Mouse (Mus musculus) spleen, postnatal 14 days (tissue): ENCODE results near the gene Ralgps2.

Source experiments
- DNase-seq, 2 experiments: peaks; one replicate each; pipeline ENCODE4 v3.0.0; 2021 to 2022; ENCODE audit warnings: low spot score in 2 of 2

Ralgps2 gene

DNA sequence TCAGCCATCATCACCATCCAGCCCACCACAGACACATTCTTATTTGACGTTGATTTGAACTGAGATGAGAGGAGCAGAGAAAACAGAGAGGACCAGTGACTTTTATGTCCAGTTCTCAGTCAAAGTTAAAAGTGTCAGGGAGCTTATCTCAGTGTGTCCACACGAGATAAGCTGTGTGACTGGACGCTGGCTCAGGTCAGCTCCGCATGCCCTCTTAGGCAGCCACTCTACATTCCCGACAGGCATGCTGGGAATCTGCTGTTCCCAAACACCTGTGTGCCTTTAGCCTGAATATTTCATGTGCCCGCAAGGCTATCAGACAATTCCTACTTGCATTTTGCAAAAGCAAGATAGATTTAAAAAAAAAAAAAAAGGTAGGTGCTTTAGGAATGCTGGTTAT, 125.9 kb downstream of the Ralgps2 start:
- DNase-seq, result no peak

DNA sequence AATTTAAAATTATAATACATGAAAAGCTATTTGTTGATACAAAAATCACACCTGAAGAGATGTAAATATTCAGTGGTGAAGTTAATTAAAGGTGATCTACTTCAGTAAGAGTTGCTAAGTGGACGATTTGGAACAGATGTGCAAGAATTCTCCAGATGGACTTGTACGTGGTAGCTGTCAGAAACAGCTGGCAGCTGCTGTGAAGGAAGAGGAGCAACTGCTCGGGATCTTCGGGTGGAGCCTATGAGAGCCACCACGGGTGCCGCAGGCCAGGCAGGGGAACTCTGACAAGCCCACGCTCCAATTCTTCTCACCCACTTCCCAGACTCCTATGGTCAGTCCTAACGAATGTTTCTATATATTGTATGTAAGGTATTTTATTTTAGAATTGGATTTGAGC, 126.7 kb downstream of the Ralgps2 start:
- no peak for DNase-seq

GRCm38 (mm10) chr1:156811928-156812327, 127.5 kb downstream of the Ralgps2 start:
- DNase-seq, result no peak

- no peak for DNase-seq
Measured at GRCm38 (mm10) chr1:156808332-156808731, 131.1 kb downstream of the Ralgps2 start.

GRCm38 (mm10) chr1:156801276-156801675, 138.2 kb downstream of the Ralgps2 start:
- no peak for DNase-seq

- no peak for DNase-seq
Measured at GRCm38 (mm10) chr1:156796251-156796650, 143.2 kb downstream of the Ralgps2 start.

DNA sequence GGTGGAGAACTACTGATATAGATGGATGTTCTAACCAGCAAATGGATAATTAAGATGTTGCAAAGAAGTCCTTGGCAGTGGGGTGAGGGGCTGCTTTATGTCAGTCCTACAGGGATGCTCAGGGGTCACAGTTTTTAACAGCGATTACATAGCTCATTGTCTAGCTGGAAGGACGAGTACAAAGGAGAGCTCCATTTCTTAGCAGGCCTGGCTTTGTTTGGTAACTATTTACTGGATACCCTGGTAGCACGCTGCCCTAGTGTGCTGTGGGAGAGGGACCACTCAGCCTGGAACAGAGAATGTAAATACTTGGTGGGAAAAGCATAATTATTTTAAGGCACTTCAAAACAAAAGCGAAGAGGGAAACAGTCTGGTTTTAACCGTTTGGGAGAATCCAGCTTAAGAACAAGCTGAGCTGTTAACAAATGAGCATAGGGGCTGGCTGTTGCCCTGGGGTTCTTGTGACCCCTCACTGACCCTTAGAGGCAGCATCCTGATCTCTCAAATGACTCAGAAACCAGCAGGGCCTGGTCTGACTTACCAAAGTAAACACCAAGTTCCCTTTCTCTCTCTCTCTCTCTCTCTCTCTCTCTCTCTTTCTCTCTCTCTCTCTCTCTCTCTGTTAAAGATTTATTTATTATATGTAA, 149.5 kb downstream of the Ralgps2 start:
- no peak for DNase-seq

DNA sequence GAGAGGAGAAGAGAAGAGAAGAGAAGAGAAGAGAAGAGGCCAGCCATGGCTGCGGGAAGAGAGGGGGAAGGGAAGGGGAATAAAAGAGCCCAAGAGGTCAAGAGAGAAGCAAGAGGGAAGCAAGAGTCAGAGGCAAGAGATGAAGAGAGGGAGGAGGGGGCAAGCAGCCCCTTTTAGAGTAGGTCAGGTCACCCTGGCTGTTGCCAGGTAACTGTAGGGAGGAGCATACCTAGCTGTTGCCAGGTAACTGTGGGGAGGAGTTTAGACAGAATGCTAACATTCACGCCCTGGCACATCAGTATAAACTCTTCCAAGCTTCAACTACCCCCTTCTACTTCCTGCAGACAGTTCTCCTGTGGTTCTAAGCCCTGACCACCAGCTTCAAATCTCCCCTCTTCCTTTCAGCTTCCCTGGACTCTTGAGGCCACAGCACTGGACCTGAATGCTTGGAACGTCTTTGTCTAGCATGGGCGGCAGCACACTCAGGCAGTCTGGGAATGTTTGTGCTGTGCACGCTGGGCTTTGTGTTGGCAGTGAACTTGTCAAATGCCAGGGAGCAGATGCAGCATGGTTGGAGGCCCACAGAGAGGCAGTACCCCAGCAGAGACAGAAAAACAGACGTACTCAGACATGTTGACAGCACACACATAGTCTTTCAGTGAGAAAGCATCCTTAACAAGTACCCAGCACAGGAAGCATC, 152.1 kb downstream of the Ralgps2 start:
- DNase-seq, result no peak

DNA sequence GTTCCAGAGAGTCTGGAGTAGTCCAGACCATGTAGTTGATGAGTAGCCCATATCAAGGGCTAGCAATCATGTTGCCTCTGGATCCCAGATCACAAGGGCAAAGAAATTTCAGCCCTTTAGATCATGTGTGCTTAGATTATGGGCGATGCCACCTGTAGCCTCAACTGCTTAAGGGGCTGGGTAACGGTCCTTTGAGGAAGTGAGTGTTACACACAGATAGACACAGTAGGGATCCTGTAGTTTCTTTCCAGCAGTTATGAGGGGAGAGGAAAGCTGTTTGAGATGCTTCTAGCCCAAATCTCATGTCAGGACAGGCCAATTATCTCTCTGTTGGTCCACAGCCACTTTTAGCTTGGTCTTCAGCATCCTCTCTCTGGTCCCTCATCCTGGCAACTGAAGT, 153.4 kb downstream of the Ralgps2 start:
- DNase-seq, result no peak

DNA sequence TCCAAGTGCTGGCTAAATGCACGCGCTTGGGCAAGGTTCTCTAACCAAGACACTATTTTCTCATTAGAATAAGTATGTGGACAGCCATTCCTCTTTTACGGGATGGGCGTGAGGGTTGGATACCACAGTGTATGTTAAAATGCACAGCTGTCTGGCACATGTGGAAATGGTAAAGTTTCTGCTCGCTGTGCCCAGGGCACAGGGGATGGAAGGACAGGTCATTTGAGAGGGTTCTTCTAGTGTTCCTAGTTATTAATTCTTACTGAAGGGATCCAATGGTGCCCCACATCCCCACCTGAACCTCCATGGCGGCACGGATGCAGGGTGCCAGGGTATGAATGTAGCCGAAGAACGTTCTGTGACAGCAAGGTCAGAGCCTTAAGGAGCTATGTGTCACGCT, 154.5 kb downstream of the Ralgps2 start:
- no peak for DNase-seq

DNA sequence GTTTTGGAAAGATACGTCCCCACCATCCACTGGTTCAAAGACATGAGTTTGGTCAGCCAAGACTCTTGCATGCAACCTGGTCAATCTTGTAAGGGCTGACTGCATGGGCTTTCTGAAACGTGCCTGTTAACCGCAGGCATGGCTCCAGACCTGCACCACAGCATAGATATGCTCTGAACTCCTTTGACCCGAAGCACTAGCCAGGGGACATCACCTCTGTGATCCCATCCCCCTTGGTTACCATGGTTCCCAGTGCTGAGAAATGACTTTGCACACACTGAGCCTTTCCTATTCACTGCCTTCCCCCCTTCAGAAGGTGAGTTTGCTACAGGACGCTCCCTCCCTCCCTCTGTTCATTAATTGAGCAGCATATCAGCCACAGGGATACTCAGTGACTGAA, 155.3 kb downstream of the Ralgps2 start:
- no peak for DNase-seq

- no peak for DNase-seq
Measured at GRCm38 (mm10) chr1:156781971-156782850, 157.2 kb downstream of the Ralgps2 start.

DNA sequence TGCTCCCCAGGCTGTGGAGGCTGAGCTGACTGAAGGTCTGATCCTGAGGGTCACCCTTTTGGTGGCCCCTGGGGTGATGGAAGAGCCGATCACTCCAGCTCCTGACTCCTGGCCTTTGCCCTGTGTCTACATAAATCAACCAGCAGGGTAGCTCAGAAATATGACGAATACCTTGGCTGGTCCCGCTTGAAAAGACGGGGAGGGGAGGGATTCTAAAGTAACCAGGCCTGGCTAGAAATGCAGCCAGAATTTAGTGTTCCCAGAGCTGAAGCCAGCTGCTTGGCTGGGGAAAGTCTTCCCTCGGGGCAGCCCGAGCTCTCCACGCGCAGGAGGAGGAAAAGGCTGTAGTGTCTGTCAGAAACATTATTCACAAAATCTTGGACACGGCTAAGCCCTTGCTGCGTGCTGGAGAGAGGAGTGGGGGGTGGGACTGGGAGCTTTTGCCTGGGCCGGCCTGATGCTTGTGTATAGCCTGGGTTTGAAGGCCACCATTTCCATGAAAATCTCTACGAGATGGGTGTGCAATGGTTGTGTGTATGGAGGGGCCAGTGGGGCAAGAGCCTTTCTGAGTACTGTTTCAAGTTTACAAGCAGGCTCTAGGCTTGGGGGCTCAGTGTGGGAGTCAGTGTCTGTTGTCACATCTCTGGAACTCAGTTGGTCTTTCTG, 158.2 kb downstream of the Ralgps2 start:
- DNase-seq, result no peak

DNA sequence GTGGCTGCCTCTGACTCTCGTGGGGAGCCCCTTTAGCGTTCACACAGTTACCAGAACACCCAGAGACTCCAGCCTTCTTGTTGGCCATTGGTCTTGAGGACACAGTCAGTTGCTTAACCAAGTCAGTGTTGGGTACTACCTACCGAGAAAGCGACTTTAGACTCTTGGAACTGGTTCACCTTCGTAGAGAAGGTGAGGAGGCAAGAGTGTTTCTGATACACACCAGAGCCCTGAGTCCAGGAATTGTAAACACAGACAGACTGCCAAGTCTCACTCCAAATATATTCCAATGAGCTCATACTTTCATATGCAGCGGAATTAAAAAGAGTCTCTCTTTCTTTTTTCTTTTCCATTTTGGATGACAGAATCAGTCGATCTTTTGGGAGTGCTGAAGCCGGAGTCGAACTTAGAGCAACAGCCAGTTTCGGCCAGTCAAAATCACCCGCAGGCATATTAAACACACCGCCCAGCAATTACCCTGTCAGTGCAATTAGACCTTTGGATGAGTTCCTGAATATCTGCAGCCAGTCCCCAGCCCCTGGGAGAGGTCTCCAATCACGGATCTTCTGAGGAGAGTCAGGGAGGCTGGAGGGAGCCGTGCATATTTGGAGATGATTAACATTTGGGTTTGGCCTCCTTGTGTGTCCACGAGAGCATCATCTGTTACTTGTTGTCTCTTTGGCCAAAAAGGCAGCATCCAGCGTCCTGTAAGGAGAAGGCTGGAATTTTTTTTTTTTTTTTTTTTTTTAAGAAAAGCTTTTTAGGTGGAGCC, 159.0 kb downstream of the Ralgps2 start:
- DNase-seq, result no peak

- DNase-seq, result no peak
Measured at GRCm38 (mm10) chr1:156779595-156779994, 159.8 kb downstream of the Ralgps2 start.

DNA sequence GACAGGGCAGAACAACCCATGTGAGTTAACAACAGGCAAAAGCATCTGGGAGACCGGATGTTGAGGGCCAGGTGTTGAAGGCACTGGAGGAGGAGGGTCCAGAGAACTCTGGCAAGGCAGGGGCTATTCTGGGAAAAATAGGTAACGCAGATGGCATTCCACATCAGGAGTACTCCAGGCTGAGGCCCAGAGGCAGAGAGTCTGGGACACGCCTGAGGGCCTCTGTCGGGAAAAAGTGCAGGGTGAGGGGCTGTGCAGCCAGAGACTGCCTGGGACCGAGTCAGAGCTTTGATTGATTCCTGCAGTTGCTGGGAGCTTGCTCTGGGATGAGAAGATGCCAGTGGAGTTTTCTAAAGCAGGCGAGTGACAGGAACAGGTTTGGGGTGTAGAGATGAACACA, 160.4 kb downstream of the Ralgps2 start:
- no peak for DNase-seq

DNA sequence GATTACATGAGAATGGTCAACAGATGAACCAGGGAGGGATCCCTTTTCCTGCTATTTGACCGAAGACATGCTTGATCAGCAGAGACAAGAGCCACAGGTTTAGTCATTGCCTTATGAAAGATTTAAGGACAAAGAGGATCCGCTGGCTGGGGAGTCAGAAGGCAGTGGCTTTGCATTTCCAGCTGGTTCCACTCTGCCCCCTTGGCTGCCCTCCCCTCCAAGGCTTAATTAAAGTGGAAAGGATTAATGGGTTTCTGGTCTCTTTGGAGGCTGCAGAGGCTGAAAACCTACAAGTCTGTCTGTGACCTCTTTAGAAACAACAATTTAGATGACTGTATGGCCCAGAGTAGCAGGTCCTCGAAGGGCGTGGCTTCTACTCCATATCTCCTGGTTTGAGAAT, 161.5 kb downstream of the Ralgps2 start:
- no peak for DNase-seq

DNA sequence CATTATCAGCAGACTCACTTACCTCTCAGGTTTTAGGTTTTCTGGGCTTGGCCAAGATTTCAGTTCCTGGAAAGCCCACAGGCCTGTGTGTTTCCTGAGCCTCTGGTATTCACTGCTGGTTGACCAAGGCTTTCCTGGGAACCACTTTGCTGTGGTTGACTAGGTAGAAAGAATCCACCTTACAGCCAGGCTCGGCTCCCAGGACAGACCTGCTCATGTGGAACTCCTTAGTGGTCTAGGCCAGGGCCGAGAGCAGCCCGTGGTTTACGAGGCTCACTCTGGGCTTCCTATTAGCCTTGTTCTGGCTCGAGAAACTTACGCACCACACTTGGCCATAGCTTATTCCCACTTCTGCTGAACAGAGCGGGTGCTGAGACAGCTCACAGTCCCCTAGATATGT, 163.4 kb downstream of the Ralgps2 start:
- DNase-seq, result no peak

DNA sequence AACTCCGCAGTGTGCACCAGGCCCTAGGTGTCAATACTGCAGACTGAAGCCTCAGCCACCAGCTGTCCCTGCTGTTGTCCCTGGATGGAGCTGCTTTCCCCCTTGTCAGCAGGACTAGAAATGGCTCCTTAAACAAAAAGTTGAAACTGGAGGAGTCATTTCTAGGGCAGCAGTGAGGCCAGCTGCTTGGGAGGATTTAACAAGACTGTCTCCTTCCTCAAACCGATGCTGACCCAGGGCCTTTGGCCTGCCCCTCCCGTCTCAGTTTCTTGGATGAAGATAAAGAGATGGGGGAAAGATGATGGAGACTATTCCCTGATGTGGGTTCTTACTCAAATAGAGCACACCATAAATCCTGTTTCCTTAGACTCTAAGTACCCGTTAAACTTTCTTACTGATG, 164.2 kb downstream of the Ralgps2 start:
- DNase-seq, result no peak

DNA sequence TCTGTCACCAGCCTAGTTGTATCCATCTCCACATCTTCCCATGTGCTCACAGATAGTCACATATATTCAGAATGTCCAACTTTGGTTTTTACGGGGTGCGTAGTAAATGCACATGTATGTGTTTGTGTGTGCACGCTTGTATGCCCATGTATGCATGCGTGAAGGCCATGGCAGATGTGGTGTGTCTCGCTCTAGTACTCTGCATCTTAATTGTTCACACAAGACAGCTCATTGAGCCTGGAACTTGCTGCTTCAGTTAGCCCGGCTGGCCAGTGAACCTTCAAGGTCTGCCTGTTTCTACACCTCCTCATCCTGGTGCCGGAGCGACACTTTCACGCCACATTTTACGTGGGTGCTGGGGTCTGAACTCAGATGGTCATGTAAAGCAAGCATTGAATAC, 168.6 kb downstream of the Ralgps2 start:
- no peak for DNase-seq

- DNase-seq, result no peak
Measured at GRCm38 (mm10) chr1:156769621-156770297, 169.7 kb downstream of the Ralgps2 start.
